Mouse (Mus musculus) hindbrain, embryonic 12.5 days (tissue): Measurements from ENCODE around the gene Ear2. TPM values are rescaled to one million over a fixed set of nuclear protein-coding genes. Genes with fewer than 3 reads are reported as not detected.
"Not testable (repeated sequence)": the region's sequence is repeated elsewhere in the genome, so short reads cannot be mapped to it uniquely, and the experiment has no call there.

Experiments
- ATAC-seq: fragments of 200-750 bp; cut with Nextera tagmentation; 2 replicates; pipeline ENCODE4 v1.8.0; 2017; ENCODE audit warnings: moderate TSS enrichment; ENCODE audit not compliant: low FRiP score
- H3K27ac ChIP-seq: fragments of 300-500 bp; sonication (generic); 2 replicates; pipeline ENCODE4 v1.5.1; 2016; ENCODE audit warnings: mild to moderate bottlenecking
- H3K27me3 ChIP-seq: fragments of 300-500 bp; sonication (generic); 2 replicates; pipeline ENCODE4 v1.6.1; 2016; ENCODE audit warnings: mild to moderate bottlenecking
- H3K36me3 ChIP-seq: fragments of 300-500 bp; sonication (generic); 2 replicates; pipeline ENCODE4 v1.6.1; 2016; ENCODE audit warnings: mild to moderate bottlenecking
- H3K4me1 ChIP-seq: fragments of 300-500 bp; sonication (generic); 2 replicates; pipeline ENCODE4 v1.6.1; 2016
- H3K4me2 ChIP-seq: fragments of 300-500 bp; sonication (generic); replicated peaks from 2 replicates; pipeline ENCODE4 v1.6.1; 2016; ENCODE audit warnings: mild to moderate bottlenecking
- H3K4me3 ChIP-seq: fragments of 300-500 bp; sonication (generic); 2 replicates; pipeline ENCODE4 v1.5.1; 2016; ENCODE audit warnings: mild to moderate bottlenecking
- H3K9ac ChIP-seq: fragments of 300-500 bp; sonication (generic); 2 replicates; pipeline ENCODE4 v1.6.1; 2016; ENCODE audit warnings: mild to moderate bottlenecking, moderate library complexity
- H3K9me3 ChIP-seq: fragments of 300-500 bp; sonication (generic); replicated peaks from 2 replicates; pipeline ENCODE4 v1.6.1; 2016; ENCODE audit warnings: mild to moderate bottlenecking
- WGBS: fragments of 180-500 bp; shearing (Covaris S2); methylation state at CpG from one replicate; pipeline ENCODE4 v1.1.7; 2016; 5-methylcytosine and 5-hydroxymethylcytosine counted together
- polyA plus RNA-seq: library from polyadenylated mRNA; unstranded; fragments of >200 nt; fragmentation: Nextera tagmentation; extraction: Ambion mirVana; gene quantifications from 2 replicates; pipeline ENCODE4 v1.2.1, GENCODE M21; 2016

Ear2 gene
- not detected in 2 replicates for polyA plus RNA-seq

DNA sequence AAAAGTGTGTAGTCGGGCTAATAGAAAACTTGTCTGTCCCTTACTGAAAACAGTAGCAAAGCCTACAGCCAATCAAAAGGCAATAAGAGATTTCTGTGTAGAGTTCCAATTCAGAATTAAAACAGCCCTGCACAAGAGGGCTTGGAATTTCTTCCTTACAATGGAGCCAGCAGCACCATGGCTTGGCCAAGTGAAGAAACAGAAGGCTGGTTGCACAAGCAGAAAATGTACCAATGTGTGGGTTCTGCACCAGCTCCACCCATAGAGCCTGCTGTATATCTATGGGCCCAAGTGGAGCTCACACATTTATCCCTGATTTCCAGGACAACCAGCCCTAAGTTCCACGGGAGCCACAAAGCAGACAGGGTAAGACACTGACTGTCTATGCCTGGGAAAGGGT, at the start of gene Ear2:
Gene Ear2, plus strand, starts transcription at position 301 of the 400 bp plus-strand sequence.
- WGBS: 84% methylated on average over 2 of the region's 2 CpGs
- H3K4me1 ChIP-seq, H3K9me3 ChIP-seq, H3K36me3 ChIP-seq, H3K4me3 ChIP-seq, H3K9ac ChIP-seq, H3K4me2 ChIP-seq, ATAC-seq, H3K27me3 ChIP-seq, H3K27ac ChIP-seq: not testable (repeated sequence)

DNA sequence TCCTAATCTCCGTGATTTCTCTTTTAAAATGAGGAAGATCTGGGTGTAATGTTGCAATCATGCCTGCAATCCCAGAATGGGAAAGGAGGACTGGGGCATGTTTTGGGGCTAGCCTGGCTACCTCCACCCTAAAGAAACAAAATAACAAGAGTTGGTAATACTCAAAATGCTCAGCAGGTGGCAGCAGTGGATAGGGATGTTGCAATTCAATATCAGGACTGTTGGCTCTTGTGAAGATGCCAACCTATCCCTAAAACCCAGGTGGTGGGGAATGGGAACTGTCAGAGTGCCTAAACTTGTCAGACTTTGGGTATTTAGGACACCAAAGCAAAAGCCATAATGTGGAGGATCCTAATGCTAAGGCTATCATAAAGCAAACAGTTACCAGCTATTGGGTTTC, 34.6 kb upstream of the Ear2 start:
- H3K4me3 ChIP-seq, H3K4me2 ChIP-seq, H3K27me3 ChIP-seq, H3K9me3 ChIP-seq, H3K9ac ChIP-seq, H3K36me3 ChIP-seq, ATAC-seq, H3K27ac ChIP-seq, H3K4me1 ChIP-seq: not testable (repeated sequence)
- WGBS: 81% methylated on average over 1 of the region's 1 CpGs

DNA sequence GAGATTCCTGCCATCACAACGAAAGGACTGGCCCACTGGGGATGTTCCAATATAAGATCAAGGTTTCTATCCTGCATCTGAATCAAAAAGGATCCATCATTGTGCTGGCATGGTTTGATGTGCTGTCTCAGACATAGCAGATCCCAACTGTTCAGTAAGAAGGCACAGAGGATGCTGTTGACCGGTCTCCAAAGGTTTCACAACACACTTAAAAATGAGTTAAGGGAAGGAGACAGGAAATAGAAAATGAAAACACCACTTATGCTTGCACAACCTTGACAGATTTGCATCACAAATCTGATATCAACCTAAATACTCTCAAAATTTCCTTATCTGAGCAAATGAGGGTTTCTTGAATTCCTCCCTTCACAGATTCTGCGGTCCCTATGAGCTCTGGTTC, 31.9 kb upstream of the Ear2 start:
- not testable (repeated sequence) for H3K4me2 ChIP-seq, H3K9ac ChIP-seq, H3K9me3 ChIP-seq, H3K27me3 ChIP-seq, ATAC-seq, H3K4me3 ChIP-seq, H3K4me1 ChIP-seq, H3K36me3 ChIP-seq, H3K27ac ChIP-seq
- 89% methylated on average over 2 of the region's 3 CpGs for WGBS

DNA sequence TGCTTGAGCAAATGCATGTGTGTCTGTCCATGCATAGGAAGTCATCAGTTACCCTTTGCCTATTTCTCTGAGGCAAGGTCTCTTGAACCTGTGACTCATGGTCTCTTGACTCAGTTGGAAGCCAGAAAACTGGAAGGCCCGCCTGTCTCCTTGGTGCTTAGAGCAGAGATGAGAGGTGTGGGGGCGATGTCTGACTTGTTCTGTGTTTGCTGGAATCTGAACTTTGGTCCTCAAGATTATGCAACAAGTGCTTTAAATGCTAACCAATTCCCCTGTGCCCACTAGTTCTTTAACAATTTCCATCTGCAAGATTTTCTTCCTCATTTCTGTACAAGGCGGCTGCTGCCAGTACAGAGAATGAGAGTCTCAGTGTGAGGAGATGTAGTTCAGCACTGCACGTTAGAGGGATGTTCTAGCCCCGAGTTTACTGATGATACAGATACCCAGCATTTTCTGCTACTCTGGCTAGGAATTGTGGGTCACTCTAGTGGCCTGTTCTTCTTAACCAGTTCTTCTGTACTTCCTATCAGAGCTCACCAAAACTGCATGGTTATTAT, 24.6 kb upstream of the Ear2 start:
- H3K9ac ChIP-seq, H3K36me3 ChIP-seq, H3K4me1 ChIP-seq, H3K27ac ChIP-seq, H3K4me3 ChIP-seq, H3K27me3 ChIP-seq, ATAC-seq, H3K9me3 ChIP-seq, H3K4me2 ChIP-seq: not testable (repeated sequence)
- WGBS: 82% methylated on average over 5 of the region's 5 CpGs

DNA sequence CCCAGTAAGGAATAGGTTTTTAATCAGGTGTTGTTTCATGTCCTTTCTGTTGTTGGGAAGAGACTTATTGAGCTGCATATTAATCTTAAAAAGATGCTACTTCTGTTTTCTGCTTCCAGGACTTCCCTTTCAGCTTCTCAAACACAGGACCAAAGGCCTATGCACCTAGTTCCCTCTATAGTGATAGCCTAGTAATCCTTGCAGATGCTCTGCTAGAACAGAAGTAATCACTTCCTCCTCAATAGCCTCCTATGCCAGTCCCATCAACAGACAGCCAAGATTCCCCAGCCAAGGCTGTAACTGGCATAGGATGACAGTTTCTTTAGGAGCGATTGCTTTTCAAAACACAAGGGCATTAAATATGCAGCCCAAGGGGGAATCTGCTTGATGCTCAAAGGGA, 15.9 kb upstream of the Ear2 start:
- not testable (repeated sequence) for H3K9me3 ChIP-seq, H3K4me1 ChIP-seq, H3K36me3 ChIP-seq, H3K4me3 ChIP-seq, H3K4me2 ChIP-seq, H3K9ac ChIP-seq, H3K27ac ChIP-seq, ATAC-seq, H3K27me3 ChIP-seq
- 100% methylated on average over 1 of the region's 1 CpGs for WGBS

DNA sequence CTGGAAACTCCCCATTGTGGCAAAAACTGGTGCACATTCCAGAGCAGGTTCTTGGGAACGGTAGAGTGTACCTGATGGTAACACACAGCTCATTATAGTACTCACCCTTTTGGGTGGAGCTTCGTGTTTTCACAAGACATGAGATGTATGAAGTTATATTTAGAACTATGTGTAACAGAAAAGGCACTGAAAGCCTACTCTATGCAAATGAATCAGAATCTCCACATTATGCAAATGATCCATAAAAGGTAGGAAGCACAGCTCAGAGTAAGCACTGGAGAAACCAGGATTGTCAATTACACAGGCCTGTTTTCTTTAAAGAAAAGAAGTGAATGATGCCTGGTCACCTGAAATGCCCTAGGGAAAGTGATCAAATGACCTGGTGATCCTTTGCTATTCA, 14.9 kb upstream of the Ear2 start:
- not testable (repeated sequence) for H3K4me3 ChIP-seq, H3K27ac ChIP-seq, H3K9me3 ChIP-seq, ATAC-seq, H3K4me1 ChIP-seq, H3K4me2 ChIP-seq, H3K27me3 ChIP-seq, H3K36me3 ChIP-seq, H3K9ac ChIP-seq
- WGBS: 78% methylated on average over 2 of the region's 2 CpGs

DNA sequence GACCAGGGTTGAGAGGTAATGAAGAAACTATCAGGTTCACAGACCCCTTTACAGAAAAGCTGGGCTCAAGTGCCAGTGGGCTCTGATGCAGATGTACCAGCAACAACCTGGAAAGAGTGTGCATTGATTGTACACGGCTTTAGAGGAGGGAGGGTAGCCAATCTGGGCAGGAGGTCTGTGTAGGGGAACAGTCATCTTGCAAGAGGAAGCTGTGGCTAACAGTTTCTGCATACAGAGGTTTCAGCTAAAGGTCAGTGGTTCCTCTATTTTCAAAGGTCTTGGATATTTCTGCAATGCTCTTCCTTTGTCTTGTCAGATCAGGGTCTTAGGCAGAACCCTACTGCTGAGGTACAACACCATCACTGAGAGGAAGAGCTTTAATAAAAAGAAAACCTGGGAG, 10.9 kb upstream of the Ear2 start:
- H3K4me2 ChIP-seq, H3K27me3 ChIP-seq, H3K4me3 ChIP-seq, ATAC-seq, H3K9ac ChIP-seq, H3K4me1 ChIP-seq, H3K9me3 ChIP-seq, H3K27ac ChIP-seq, H3K36me3 ChIP-seq: not testable (repeated sequence)
- 63% methylated on average over 1 of the region's 1 CpGs for WGBS

DNA sequence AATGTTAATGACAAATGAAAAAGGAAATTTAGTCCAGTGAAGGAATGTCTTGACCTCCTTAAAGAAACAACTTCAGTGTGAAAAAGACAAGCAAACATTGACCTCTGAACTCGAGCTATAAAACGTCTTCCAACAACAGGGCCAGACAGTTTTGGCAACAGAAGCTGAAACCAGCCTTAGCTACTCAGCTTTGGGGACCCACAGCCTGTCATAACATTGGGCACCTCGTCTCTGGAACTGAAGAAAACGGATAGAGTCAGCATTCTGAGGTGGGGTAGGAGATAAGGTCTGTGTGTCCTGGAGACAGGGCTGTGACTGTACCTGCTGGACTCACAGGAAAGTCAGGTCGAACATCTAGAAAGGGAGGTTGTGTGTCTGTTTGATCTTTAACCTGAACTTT, 8.0 kb upstream of the Ear2 start:
- not testable (repeated sequence) for H3K4me1 ChIP-seq, ATAC-seq
- WGBS: 67% methylated on average over 5 of the region's 5 CpGs

DNA sequence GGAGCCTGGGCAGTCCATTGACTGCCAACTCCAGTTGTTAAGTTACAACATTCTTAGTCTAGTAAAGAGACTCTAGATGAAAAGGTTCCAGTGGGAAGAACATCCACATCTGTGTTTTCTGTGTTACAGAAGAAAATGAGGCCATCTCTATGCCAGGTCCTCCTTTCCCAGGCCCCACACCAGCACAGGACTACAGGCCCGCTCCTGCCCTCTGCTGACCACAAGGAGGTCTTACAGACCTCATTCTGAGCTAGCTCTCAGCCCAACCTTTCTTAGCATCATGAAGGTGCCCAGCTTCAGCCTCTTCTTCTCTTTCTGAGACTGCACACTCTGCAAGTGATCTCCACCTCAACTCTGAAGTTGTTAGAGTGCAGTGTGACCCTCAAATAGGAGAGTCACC, 2.4 kb upstream of the Ear2 start:
- H3K4me2 ChIP-seq, H3K9ac ChIP-seq, H3K36me3 ChIP-seq, ATAC-seq, H3K9me3 ChIP-seq, H3K27me3 ChIP-seq, H3K27ac ChIP-seq, H3K4me3 ChIP-seq, H3K4me1 ChIP-seq: not testable (repeated sequence)
- WGBS: no CpG with 5 or more reads among the region's 1 CpGs

More for the DNA sequence above, 8.0 kb upstream of the Ear2 start:
- H3K4me2 ChIP-seq, H3K9ac ChIP-seq, H3K36me3 ChIP-seq, H3K9me3 ChIP-seq, H3K27me3 ChIP-seq, H3K4me3 ChIP-seq, H3K27ac ChIP-seq: not testable (repeated sequence)

DNA sequence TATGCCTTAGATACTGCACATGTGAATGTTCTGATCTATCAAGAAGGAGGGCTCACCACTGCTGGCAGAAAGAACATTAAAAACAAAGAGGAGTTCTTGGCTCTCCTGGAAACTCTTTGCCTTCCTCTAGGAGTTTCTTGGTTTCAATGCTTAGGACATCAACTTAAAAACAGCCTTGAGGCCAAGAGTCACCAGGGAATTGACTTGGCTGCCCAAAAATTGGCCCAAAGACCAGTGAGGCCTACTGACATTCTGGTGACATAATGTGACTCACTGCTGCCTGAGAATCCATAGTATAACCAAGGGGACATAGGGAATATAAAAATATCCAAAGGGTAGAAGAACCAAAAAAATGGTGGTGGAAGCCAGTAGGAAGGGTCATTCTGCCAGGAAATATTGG, 8.5 kb downstream of the Ear2 start:
- H3K4me3 ChIP-seq: no peak overlapping the region
- ATAC-seq: no peak
- no peak overlapping the region for H3K27ac ChIP-seq
- no peaks in the 10 kb centered on the region for H3K27me3 ChIP-seq
- no peaks in the 10 kb centered on the region for H3K4me1 ChIP-seq
- H3K9ac ChIP-seq: no peak overlapping the region
- H3K36me3 ChIP-seq: no peaks in the 10 kb centered on the region
- H3K4me2 ChIP-seq: no peak overlapping the region
- no peaks in the 10 kb centered on the region for H3K9me3 ChIP-seq

DNA sequence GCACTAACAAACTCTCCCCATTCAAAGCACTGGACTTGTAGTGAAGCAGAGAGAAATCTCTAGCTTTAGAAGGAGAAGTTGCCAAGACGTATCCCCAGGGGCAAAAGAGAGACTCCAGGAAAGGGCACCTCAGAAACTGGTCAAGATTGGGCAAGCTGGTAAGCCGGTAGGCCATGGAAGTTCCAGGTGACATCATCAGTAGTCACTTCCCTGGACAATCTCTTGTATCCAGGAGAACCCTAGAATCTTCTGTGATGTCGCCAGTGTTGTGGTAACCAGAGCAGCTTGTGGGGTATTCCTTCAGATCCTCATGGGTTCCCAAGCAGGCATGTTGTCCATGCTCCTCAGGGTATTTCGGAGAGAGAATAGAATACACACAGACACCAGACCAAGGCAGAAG, 21.1 kb downstream of the Ear2 start, which contains the start of gene Gm3327:
Gene Gm3327, plus strand, starts transcription at position 301 of the 400 bp plus-strand sequence.
- not testable (repeated sequence) for H3K4me3 ChIP-seq, H3K4me2 ChIP-seq, H3K9me3 ChIP-seq, H3K27me3 ChIP-seq, H3K9ac ChIP-seq, H3K27ac ChIP-seq, H3K4me1 ChIP-seq, ATAC-seq, H3K36me3 ChIP-seq
- WGBS: 88% methylated on average over 4 of the region's 4 CpGs
